Mouse (Mus musculus): ENCODE data around the gene Pds5b.

- TF ChIP-seq CTCF (conservative IDR thresholded peaks at IDR 0.05; ENCODE audit: low read length) = no peak
- no peak for TF ChIP-seq NANOG (IDR thresholded peaks at IDR 0.05; ENCODE audit: borderline replicate concordance, low read length)
Observed at GRCm38 (mm10) chr5:150815400-150815799, 141.9 kb downstream of the Pds5b start.
